In genomic region chr19:36736537-36736936, GRCm38 (mm10) we compare ENCODE assay signal across 8 mouse cellular contexts. TPM values are rescaled to one million over a fixed set of nuclear protein-coding genes. Genes with fewer than 3 reads are reported as not detected.
DNase-seq lines count a peak whose midpoint lies in the region; ATAC-seq and TF ChIP-seq lines count a peak whose summit lies in the region.

Gene Ppp1r3c, minus strand, starts transcription at chr19:36736653.

- DNase-seq in cerebellum, adult 11 months: peak; percentile 64
- peak; percentile 94 for DNase-seq in heart, postnatal 25 days (ENCODE audit: low spot score)
- peak; percentile 87 for DNase-seq in layer of hippocampus, adult 11-12 months (ENCODE audit: low spot score)
- DNase-seq in thymus, postnatal 14 days: peak; percentile 16

- intact Hi-C loops in heart, postnatal 25 days (cut with DNase I): loop anchor here (5.0 kb wide), 2 partner anchors 59 to 199 kb away; no protein-coding TSS in a partner anchor

- peak within 1 kb of the TSS; percentile 75 for H3K9ac ChIP-seq in forebrain, embryonic 16.5 days (replicated peaks; ENCODE audit: low read depth, low read length)
- H3K9ac ChIP-seq in liver, embryonic 16.5 days (ENCODE audit: low read depth, low read length): peak within 1 kb of the TSS; percentile 4; the same call in 1 of the 2 replicates
- peak within 1 kb of the TSS; percentile 69 for H3K9ac ChIP-seq in neural tube, embryonic 15.5 days (replicated peaks)

- H3K4me3 ChIP-seq in E14TG2a.4 (replicated peaks; ENCODE audit: low read length): peak within 1 kb of the TSS; percentile 75
- H3K4me3 ChIP-seq in forebrain, embryonic 16.5 days (replicated peaks; ENCODE audit: low read length): peak within 1 kb of the TSS; percentile 67
- H3K4me3 ChIP-seq in liver, embryonic 16.5 days (ENCODE audit: low read depth, low read length): peak within 1 kb of the TSS; percentile 50
- H3K4me3 ChIP-seq in neural tube, embryonic 15.5 days (replicated peaks): peak within 1 kb of the TSS; percentile 62

- TF ChIP-seq CTCF in E14TG2a.4 (conservative IDR thresholded peaks at IDR 0.05; ENCODE audit: low read length): no peak

- WGBS in forebrain, embryonic 16.5 days: under 1% methylated on average over 33 of the region's 33 CpGs
- 1% methylated on average over 33 of the region's 33 CpGs for WGBS in liver, embryonic 16.5 days (ENCODE audit: insufficient replicate concordance)
- WGBS in neural tube, embryonic 15.5 days: 0% methylated on average over 33 of the region's 33 CpGs

- H3K4me1 ChIP-seq in E14TG2a.4 (replicated peaks; ENCODE audit: low read depth, low read length): peaks cover 12% of the 10 kb centered on the region
- H3K4me1 ChIP-seq in forebrain, embryonic 16.5 days (replicated peaks; ENCODE audit: control insufficient read depth, insufficient read depth, low read length): peaks cover 3% of the 10 kb centered on the region; the same call in 1 of the 2 replicates
- no peaks in the 10 kb centered on the region for H3K4me1 ChIP-seq in liver, embryonic 16.5 days (ENCODE audit: control insufficient read depth, low read depth, low read length)
- H3K4me1 ChIP-seq in neural tube, embryonic 15.5 days: peaks cover 10% of the 10 kb centered on the region

- H3K27ac ChIP-seq in forebrain, embryonic 16.5 days (ENCODE audit: low read length): 0 out of 2 replicates have a peak within 1 kb of the TSS, but pooled peaks have one; percentile 43
- peak within 1 kb of the TSS; percentile 81 for H3K27ac ChIP-seq in liver, embryonic 16.5 days (ENCODE audit: low read length)
- peak within 1 kb of the TSS; percentile 85 for H3K27ac ChIP-seq in neural tube, embryonic 15.5 days (replicated peaks)

- peak; percentile 97 for ATAC-seq in forebrain, embryonic 16.5 days
- peak; percentile 99 for ATAC-seq in liver, embryonic 16.5 days (ENCODE audit: low read depth)
- ATAC-seq in neural tube, embryonic 15.5 days (ENCODE audit: low FRiP score): peak; percentile 98

- no peaks in the 10 kb centered on the region for H3K9me3 ChIP-seq in E14TG2a.4 (ENCODE audit: low read length)
- H3K9me3 ChIP-seq in forebrain, embryonic 16.5 days (ENCODE audit: control insufficient read depth, low read length): no peaks in the 10 kb centered on the region
- no peaks in the 10 kb centered on the region for H3K9me3 ChIP-seq in liver, embryonic 16.5 days (replicated peaks; ENCODE audit: control insufficient read depth, low read length)
- no peaks in the 10 kb centered on the region for H3K9me3 ChIP-seq in neural tube, embryonic 15.5 days (replicated peaks)

- peak within 1 kb of the TSS; percentile 96 for H3K4me2 ChIP-seq in forebrain, embryonic 16.5 days (ENCODE audit: low read length)
- peak within 1 kb of the TSS; percentile 44 for H3K4me2 ChIP-seq in liver, embryonic 16.5 days (ENCODE audit: low read depth, low read length)
- peak within 1 kb of the TSS; percentile 86 for H3K4me2 ChIP-seq in neural tube, embryonic 15.5 days

- no peaks in the 10 kb centered on the region; the same call in 1 of the 2 replicates for H3K36me3 ChIP-seq in E14TG2a.4 (ENCODE audit: insufficient read depth, low read length)
- H3K36me3 ChIP-seq in forebrain, embryonic 16.5 days (ENCODE audit: control insufficient read depth, insufficient read depth): no peaks in the 10 kb centered on the region
- no peaks in the 10 kb centered on the region for H3K36me3 ChIP-seq in liver, embryonic 16.5 days (ENCODE audit: control insufficient read depth, insufficient read depth)
- H3K36me3 ChIP-seq in neural tube, embryonic 15.5 days: 0 out of 2 replicates have a peak, but pooled peaks cover 2% of the 10 kb centered on the region

- peaks cover 40% of the 10 kb centered on the region for H3K27me3 ChIP-seq in E14TG2a.4 (ENCODE audit: insufficient read depth, low read length)
- H3K27me3 ChIP-seq in forebrain, embryonic 16.5 days (replicated peaks; ENCODE audit: control insufficient read depth, insufficient read depth, low read length): no peaks in the 10 kb centered on the region
- peaks cover 11% of the 10 kb centered on the region for H3K27me3 ChIP-seq in liver, embryonic 16.5 days (ENCODE audit: control insufficient read depth, insufficient read depth, low read depth, low read length)
- no peaks in the 10 kb centered on the region for H3K27me3 ChIP-seq in neural tube, embryonic 15.5 days (replicated peaks)

RNA-seq across cellular contexts. Expression of gene Ppp1r3c, which starts in this region (rescaled TPM):
- 9.0 and 10.3 TPM in 2 replicates for polyA plus RNA-seq in forebrain, embryonic 16.5 days (2015; fragmentation: Nextera tagmentation; extraction: Ambion mirVana)
- total RNA-seq in heart, postnatal 25 days (2021): 100 to 1,000 TPM in 1 of 2 experiments, 10 to 100 TPM in 1; 94.9 to 102 TPM
- 8.7 and 9.1 TPM in 2 replicates for polyA plus RNA-seq in liver, embryonic 16.5 days (2015; fragmentation: Nextera tagmentation; extraction: Ambion mirVana)
- polyA plus RNA-seq in neural tube, embryonic 15.5 days (2015; fragmentation: Nextera tagmentation; extraction: Ambion mirVana): 21.9 and 24.6 TPM in 2 replicates

Comparison
In these comparisons a context has a peak if more than half of its experiments do, and no peak if none do; other contexts are left out.
1. Peak in every context shown above with its lines: DNase-seq, ATAC-seq, H3K4me3 ChIP-seq and H3K27ac ChIP-seq.
2. DNase-seq: peak in every context shown above with its lines; median percentile 94 in heart, postnatal 25 days; 87 in layer of hippocampus, adult 11-12 months; 64 in cerebellum, adult 11 months; 16 in thymus, postnatal 14 days.
3. H3K4me2 ChIP-seq: peak in every context shown above with its lines; median percentile 96 in forebrain, embryonic 16.5 days; 86 in neural tube, embryonic 15.5 days; 44 in liver, embryonic 16.5 days.
4. H3K9ac ChIP-seq: peak in every context shown above with its lines; median percentile 75 in forebrain, embryonic 16.5 days; 69 in neural tube, embryonic 15.5 days; 4 in liver, embryonic 16.5 days.